Mouse (Mus musculus) left cerebral cortex, postnatal 36 days (tissue): ENCODE measurements around the gene 4930402H24Rik. TPM values are rescaled to one million over a fixed set of nuclear protein-coding genes. Genes with fewer than 3 reads are reported as not detected.

Experiments used
- DNase-seq, 2 experiments: peaks; one replicate each; pipeline ENCODE4 v3.0.0; 2021 to 2022; ENCODE audit warnings: low spot score in 2 of 2, mixed read lengths in 1 of 2
- intact Hi-C: fragments of 180-260 bp; cut with DNase I; formaldehyde crosslinking; loops from one replicate; pipeline ENCODE4 v1.15.1; 2025
- total RNA-seq, 2 experiments: library from RNA; stranded (reverse); gene quantifications; 2 replicates each; pipeline ENCODE4 v1.2.3; 2021

4930402H24Rik gene
- total RNA-seq, 2 experiments from 2014 or later = 66.0 to 77.8 TPM

- DNase-seq = no peak
- intact Hi-C loops = no loop called here
Observed at GRCm38 (mm10) chr2:130750449-130750848, 155.8 kb downstream of the 4930402H24Rik start.

GRCm38 (mm10) chr2:130749708-130750107, 156.5 kb downstream of the 4930402H24Rik start:
- intact Hi-C loops = no loop called here
- no peak for DNase-seq

DNA sequence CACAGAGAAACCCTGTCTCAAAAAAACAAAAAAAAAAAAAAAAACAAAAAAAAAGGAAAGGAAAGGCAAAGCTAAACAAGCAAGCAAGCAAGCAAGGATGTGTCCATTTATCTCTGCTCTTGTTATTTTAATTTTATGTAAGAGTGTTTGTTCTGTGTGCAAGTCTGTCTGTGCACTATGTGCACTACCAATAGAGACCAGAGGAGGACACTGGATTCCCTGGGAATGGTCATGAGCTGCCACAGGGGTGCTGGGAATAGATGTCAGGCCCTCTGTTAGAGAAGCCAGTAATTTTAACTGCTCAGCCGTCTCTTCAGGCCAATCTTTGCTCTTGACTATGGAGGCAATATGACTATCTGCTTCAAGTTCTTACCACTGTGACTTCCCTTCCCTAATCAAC, 162.6 kb downstream of the 4930402H24Rik start:
- DNase-seq = no peak
- intact Hi-C loops = no loop called here

DNA sequence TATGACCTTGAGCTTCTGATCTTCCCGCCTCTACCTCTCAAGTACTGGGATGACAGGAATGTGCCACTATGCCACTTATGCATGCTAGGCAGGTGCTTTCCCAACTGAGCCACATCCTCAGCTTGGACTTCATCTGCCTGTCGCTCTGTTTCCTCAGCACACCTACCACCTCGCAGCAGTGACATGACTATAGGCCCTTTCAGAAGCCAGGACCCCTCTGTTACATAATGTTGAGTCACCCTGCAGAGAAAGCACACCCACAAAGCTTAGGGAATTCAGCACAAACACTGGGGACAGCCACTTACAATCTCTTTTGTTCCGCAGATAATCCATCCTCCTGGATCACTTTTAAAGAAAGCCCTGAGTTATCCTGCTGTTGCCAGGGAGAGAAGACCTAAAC, 166.1 kb downstream of the 4930402H24Rik start:
- intact Hi-C loops = no loop called here
- DNase-seq = no peak

- peak; percentile 53 to 72 for DNase-seq
- intact Hi-C loops = no loop called here
Observed at GRCm38 (mm10) chr2:130738019-130738418, 168.2 kb downstream of the 4930402H24Rik start.

GRCm38 (mm10) chr2:130735281-130735680, 170.9 kb downstream of the 4930402H24Rik start:
- intact Hi-C loops = no loop called here
- no peak for DNase-seq

GRCm38 (mm10) chr2:130733444-130733843, 172.8 kb downstream of the 4930402H24Rik start:
- intact Hi-C loops = no loop called here

DNA sequence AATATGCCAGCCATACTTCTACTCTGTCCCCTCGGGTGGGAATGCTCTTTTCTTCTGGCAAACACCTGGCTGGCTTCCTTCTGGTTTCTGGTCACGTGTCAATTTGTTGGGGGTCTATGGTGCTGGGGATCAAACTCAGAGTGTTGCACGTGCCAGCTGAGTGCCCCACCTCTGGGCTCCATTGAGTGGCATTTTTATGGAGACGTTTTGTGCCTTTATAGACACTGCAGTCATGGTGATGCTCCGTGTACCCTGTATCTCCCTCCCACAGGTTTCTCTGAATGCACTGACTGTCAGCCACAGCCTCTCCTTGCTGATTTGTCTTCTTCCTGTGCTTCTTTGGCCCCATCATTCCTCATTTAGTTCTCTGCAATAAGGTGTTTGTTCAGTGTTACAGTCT, 174.4 kb downstream of the 4930402H24Rik start:
- intact Hi-C loops = no loop called here
- no peak for DNase-seq

More at GRCm38 (mm10) chr2:130733444-130733843, 172.8 kb downstream of the 4930402H24Rik start:
- no peak for DNase-seq

- DNase-seq = no peak
- intact Hi-C loops = no loop called here
Observed at GRCm38 (mm10) chr2:130730746-130731145, 175.5 kb downstream of the 4930402H24Rik start.

DNA sequence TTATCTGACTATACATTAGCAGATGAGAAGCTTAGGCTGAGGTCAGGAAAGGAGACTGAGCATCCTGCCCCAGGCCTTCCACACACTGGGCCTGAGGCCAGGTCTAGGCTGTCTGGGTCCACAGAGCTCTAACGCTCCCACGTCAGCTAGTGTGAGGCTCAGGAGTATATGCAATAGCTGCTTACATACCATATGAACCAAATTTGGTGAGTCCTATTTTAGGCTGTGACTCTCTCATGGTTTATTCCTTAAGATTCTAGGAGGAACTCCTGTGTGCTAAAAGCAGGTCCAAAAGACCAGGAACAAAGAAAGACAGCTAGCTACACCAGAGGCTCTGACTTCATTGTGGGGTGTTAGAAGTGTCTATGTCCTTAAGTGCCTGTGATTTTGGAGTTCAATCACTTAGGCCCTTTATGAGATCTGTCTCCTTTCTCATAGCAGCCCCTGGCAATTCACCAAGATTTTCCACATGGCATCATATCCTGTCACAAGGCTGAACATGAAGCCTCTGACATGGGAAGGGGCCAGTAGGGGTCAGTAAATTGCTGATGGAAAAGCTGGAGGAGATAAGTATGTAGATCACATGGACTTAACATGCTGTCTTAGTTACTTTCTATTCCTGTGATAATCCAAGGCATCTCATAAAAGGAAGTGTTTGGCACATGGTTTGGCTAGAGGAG, 177.2 kb downstream of the 4930402H24Rik start:
- intact Hi-C loops = no loop called here
- DNase-seq = peak; percentile 28 to 34

GRCm38 (mm10) chr2:130727752-130728151, 178.5 kb downstream of the 4930402H24Rik start:
- intact Hi-C loops = no loop called here
- no peak for DNase-seq

DNA sequence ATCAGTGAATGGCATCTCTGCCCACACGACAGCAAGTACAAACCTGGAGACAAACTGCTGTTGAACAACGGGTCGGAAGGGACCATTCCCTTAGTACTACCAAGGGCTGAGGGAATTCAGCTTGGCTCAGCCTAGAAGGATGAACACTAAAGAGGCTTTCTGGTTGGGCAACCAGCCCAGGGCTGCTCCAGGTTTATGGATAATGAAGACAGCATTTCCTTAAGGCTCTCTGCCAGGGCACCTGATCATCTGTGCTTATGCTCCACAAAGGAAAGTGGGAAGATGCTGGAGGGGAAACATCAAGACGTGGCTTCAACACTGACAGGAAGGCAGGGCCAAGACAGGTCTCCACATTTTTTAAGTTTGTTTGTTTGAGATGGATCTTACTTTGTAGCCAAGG, 181.8 kb downstream of the 4930402H24Rik start:
- intact Hi-C loops = no loop called here
- DNase-seq = no peak

GRCm38 (mm10) chr2:130717951-130718350, 188.3 kb downstream of the 4930402H24Rik start:
- intact Hi-C loops = no loop called here
- no peak for DNase-seq

GRCm38 (mm10) chr2:130707057-130707456, 199.1 kb downstream of the 4930402H24Rik start:
- intact Hi-C loops = no loop called here

GRCm38 (mm10) chr2:130706602-130707001, 199.6 kb downstream of the 4930402H24Rik start:
- DNase-seq = no peak
- intact Hi-C loops = no loop called here

More at GRCm38 (mm10) chr2:130707057-130707456, 199.1 kb downstream of the 4930402H24Rik start:
- no peak for DNase-seq

- no peak for DNase-seq
- intact Hi-C loops = no loop called here
Observed at GRCm38 (mm10) chr2:130705178-130705577, 201.0 kb downstream of the 4930402H24Rik start.

DNA sequence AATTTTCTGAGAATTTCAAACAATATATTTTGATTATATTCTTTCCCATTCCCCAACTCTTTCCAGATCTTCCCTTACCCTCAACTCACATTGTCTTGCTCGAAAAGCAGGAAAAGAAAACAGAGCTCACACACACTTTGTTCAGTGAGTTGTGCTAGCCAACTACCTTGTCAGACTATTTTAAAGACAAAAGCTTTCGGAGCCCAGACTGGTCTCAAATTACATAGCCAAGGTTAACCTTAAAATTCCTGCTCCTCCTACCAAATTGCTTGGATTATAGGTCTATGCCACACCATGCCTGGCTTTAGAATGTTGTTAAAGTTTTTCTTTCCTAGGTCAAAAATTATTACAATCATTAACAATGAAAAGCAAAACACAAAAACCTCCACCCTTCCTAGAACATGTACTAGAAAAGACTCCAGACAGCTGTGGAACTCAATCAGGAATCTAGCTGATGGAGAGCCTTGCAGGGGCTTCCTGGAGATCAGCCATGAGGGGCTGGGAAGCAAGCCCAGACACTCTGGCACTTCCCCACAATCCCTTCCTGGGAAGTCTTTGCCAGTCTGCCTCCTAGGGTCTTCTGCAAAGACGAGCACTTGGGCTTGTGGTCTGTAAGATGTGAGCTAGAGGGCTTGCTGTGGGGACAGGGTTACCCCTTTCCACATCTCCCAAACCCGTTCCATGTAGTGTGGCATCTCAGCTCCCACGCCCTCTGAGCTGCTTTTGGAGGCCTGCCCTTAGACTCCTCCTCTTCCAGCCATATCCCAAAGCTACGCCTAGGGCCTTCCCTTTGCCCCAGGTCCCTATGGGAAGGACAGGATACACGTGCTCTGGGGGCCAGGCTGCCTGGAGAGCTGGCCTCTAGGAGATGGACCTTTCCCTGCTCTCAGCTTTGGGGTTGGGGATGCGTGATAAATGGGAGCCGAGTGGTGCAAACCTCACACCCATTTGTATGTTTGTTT, 201.9 kb downstream of the 4930402H24Rik start:
- intact Hi-C loops = no loop called here
- no peak for DNase-seq

GRCm38 (mm10) chr2:130697821-130698266, 208.4 kb downstream of the 4930402H24Rik start:
- intact Hi-C loops = no loop called here
- DNase-seq = peak; percentile 28 to 32

DNA sequence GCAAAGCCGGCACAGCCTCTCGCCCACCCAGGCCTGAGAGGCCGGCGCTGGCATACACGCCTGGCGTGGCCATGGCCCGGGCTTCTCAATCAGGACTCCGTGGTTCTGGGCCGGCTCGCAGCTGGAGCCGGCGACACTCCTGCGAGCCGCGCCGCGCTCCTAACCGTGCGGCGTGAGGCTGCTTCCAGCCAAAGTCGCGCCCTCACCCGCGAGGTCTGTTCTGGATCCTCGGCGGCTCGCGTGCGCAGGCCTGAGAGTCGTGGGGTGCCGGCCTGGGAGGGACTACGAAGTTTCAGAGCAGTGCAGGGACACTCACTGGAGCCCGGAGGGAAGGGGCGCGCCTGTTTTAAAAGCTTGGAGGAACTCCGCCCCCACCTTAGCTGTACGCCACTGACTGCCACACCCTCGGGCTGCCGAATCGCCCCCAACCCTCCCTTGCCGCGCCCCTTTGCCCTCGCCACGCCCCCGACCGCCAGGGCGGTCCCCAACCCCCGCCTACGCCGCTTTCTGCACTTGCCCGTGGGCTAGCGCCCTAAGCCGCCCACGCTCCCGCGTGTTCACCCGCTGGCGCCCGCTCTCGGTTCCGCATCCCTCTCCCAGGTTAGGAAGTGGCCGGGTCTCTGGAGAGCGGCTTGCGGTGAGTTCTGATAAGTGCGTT, 208.9 kb downstream of the 4930402H24Rik start, which contains the start of gene Slc4a11:
Gene Slc4a11, minus strand, starts transcription at position 367 of the 658 bp plus-strand sequence.
- DNase-seq = peak; percentile 33
- intact Hi-C loops = no loop called here

DNA sequence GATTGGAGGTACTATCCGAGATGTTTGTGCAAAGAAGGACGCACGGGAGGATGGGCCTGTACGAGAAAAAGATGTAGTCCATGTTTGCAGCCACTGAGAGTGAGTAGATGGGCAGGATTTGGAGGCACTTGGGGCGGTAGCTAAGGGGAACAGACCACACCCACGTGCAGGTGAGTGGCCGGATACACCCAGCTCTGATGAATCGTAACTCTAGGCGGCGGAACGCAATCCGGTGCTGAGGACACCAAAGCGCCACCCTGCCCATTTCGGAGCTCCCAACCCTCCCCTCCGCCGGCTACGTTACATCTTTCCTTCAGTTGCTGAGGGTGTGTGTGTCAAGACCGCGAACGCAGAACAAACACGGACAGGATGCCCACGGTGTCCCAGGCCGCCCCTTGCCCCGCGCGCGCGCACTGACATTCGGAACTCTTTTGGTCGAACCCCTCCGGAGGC, 209.5 kb downstream of the 4930402H24Rik start:
- intact Hi-C loops = no loop called here
- DNase-seq = no peak
